Mouse (Mus musculus): Measurements from ENCODE around the gene Dgcr2.

DNA sequence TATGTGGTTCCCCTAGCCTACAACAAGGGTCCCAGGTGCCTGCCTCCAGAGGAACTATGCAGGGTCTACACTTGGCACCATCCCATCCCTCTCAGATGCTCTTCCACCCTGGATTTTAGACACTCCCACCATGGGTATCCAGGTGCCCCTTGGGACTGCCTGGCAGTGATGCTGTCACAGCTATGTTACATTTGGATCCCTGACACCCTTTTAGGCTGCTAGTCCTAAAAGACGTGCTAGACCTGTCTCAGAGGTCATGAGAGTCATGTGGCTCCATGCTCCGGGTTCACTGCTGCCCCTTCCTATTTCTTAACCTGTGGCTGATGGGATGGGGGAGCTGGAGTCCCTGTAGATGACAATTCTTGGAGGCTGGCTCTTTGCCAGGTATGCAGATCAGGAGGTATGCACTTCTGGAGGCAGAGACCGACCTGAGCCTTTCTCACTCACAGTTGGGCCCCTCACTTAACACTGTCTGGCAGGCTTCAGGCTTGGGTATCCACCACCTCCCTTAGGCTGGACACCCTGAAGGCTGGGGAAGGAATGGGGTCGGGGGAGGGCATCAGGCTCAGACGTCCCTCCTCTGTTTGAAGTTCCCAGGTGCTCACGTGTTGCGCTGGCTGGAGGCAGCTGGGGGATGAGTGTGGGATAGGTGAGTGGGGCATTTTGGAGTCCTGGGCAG is 96.4 kb downstream of the Dgcr2 start:
- TF ChIP-seq CTCF (IDR thresholded peaks at IDR 0.05; ENCODE audit: low read depth) (no peak), EP300 (IDR thresholded peaks at IDR 0.05; ENCODE audit: low read depth) (no peak)

Data from heart, postnatal 0 days (tissue).